Mouse (Mus musculus): ENCODE measurements around the gene Pa2g4.

GRCm38 (mm10) chr10:128520591-128520990 is 45.2 kb downstream of the Pa2g4 start:
- TF ChIP-seq MAFK (IDR thresholded peaks at IDR 0.05; ENCODE audit: borderline replicate concordance, low read depth, low read length) = no peak
- no peak for TF ChIP-seq MAX (IDR thresholded peaks at IDR 0.05; ENCODE audit: low read length)
- TF ChIP-seq ZKSCAN1 (IDR thresholded peaks at IDR 0.05; ENCODE audit: low read depth, low read length) = no peak
- no peak for TF ChIP-seq POLR2A (IDR thresholded peaks at IDR 0.05; ENCODE audit: control insufficient read depth in 1 of 2, insufficient read depth in 1 of 2, low read depth in 1 of 2, low read length in 2 of 2, poor library complexity in 1 of 2)
- TF ChIP-seq GABPA (IDR thresholded peaks at IDR 0.05; ENCODE audit: low read depth, low read length) = no peak
- TF ChIP-seq ZNF384 (IDR thresholded peaks at IDR 0.05; ENCODE audit: low read depth, low read length) = no peak
- TF ChIP-seq E2F4 (IDR thresholded peaks at IDR 0.05; ENCODE audit: borderline replicate concordance, low read depth, low read length) = no peak
- TF ChIP-seq CTCF (IDR thresholded peaks at IDR 0.05 in 2 of 3, conservative IDR thresholded peaks at IDR 0.05 in 1 of 3; ENCODE audit: control insufficient read depth in 1 of 3, insufficient read depth in 1 of 3, low read depth in 2 of 3, low read length in 3 of 3, poor library complexity in 1 of 3, severe bottlenecking in 1 of 3) = no peak
- no peak for TF ChIP-seq NELFE (IDR thresholded peaks at IDR 0.05; ENCODE audit: low read depth, low read length)
- TF ChIP-seq SMC3 (IDR thresholded peaks at IDR 0.05; ENCODE audit: low read depth, low read length) = no peak
